Mouse (Mus musculus) inflammation-experienced regulatory T-cells, adult 6 months (primary cell): ENCODE measurements at regions not wholly inside any gene's neighbourhood (a gene's known extent, or its start where the extent isn't known, plus 50 kb on each side); places are given as distances from the start of the nearest gene placed in this dataset.

Experiments used
- ATAC-seq: one replicate; pipeline ENCODE4 v1.8.0; 2017

DNA sequence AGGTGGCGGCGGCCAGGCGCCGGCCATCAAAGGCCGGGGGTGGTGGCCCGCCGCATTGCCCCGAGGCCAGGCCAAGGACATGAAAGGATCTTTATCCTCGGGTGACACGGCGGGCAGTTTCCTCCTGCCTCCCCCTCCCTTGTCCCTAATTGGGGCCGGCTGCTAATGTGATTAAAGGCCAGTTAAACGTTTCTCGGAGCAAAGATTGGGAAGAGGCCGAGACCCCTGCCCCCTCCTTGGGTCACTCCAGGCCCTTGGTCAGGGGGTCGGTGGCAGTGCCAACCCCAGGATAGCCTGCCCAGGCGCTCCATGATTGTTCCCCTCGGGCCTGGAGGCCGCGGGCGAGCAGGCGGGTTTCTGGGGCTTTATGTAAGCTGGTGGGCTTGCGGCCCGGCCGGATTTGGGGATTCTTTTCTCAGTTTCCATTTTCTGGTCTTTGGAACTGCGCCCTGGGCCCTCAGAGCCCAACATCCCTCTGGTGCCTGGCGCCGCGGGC lies 90.7 kb upstream of the Dio3 start:
- ATAC-seq: no peak

DNA sequence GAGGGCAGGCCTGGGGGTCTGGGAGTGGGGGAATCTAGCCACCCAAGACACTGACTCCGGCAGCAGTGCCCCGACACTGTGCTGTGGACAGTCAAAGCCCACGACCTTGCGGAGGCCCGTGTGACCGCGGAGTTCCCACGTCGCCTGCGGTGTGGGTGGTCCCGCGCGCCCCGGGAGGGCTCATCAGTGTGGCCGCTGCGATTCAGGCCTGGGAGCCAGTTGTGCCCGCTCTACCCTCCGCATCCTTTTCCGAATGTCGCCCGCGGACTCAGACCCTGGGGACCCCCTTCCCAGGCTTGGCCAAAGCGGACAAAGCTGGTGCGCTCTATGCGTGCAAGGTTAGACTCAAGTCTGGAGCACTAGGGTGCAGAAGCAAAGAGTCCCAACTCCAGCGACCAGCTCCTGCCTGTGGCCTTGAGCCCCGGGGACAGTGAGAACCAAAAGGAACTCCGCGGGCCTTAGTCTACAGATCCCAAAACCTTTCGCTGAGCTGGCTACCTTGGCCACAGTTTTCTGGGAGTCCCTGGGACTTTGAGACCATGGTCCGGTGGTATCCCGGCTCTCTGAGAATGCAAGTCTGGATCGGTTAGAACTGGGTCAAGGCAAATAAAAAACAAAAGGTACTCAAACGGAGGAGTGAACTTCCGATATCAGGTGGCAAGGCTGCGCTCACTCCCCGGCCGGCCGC lies 90.1 kb upstream of the Dio3 start:
- no peak for ATAC-seq

DNA sequence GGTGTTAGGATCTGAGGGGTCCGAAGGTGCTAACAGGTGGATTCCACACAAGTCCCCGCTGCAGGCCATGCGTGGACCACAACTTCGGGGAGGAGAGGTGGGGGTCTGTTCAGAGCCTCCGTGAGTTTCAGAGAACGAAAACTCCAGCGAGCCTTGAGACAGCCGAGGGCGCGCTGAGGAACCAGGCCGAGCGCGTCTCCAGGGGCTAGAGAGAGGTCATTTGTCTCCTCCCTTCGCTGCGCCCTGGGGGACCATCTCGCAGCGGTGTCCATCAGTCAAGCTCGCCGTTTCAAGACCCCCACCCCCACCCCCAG lies 89.6 kb upstream of the Dio3 start:
- no peak for ATAC-seq

DNA sequence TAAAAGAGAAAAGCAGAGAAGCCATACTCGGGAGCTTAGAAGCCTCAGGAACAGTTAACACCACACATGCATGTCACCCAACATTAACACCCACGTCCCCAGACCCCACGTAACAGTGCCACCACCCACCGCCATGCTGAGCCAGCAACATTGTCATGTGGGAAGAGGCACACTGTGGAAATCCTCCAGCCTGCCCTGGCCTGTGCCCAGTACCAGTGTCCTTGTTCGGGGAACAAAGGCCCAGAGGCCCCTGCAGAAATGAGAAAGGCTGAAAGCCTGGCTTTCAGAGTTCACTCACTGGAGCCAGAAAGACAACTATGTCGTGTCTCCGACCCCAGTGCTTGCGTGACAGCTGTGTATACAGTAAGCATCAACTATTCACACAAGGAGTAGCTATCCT lies 86.7 kb upstream of the Dio3 start:
- ATAC-seq: no peak

DNA sequence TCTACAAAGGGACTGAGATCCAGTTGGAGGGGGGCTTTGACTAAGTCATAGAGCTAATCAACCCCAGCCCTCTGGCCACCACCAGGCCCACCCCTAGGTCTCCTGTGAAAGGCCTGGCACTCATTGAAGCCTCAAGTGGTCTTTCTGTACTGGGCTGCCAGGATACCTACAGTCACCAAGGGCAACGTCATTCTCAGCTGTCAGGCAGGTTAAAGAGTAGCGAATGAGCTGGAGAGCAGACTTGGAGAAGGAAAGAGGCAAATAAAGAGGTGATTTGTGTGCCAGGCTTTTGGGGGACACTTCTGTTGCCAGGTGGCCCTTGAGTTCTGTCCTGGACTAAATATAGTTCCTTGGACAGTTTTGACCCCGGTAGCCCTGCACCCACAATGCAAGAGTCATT lies 81.5 kb upstream of the Dio3 start:
- ATAC-seq: no peak

DNA sequence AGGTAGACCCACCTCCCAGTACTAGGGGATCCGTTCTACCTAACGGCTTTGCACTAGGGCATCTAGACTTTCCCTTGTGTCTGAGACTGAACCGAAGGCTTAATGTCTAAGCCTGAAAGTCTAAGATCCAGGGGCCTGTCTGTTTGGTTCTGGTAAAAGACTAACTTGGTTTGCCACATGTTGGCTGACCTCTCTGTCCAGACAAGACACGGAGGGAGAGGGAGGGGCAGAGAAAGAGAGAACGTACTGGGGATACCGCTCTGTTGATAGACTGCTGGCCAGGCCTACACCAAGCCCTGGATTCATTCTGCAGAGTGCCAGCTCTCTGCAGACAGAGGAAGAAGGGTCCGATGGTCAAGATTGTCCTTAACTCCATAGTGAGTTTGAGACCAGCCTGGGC lies 78.4 kb upstream of the Dio3 start:
- ATAC-seq: no peak

GRCm38 (mm10) chr12:110200887-110201286 lies 78.0 kb upstream of the Dio3 start:
- no peak for ATAC-seq

DNA sequence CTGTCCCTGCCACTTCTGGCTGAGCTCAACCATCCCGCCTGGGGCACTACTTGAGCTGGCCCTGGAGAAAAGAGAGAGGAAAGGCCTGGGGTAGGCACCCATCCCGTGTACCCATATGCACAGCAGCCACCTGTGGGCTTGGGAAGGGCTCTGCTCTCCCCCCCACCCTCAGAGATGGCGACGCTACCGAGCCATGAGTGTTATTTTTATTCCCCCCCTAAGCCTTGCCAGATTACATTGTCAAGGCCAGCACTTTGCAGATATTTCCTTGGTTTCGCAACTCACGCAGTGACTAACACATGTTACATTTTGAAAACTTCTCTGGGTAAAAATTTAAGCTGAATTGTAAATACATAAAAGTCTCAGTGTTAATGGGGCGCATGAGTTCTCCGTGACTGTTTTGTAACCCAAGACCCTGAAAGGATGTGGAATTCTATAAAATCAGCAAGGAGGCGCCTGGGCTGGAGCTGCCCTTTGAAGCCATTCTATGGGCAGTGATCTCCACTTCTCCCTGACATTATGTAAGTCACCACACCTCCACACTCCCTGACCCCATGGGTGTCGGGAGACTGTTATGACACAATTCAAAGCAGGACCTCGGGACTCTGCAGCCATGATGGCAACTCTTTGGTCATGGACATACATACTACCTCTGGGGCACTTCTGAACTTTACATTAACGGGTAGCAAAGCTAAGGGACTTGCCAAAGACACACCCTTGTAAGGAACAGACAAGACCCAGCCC lies 75.4 kb upstream of the Dio3 start:
- ATAC-seq: no peak

GRCm38 (mm10) chr12:110204246-110204989 lies 74.5 kb upstream of the Dio3 start:
- ATAC-seq: no peak

- no peak for ATAC-seq
These were observed 72.6 kb upstream of the Dio3 start for GRCm38 (mm10) chr12:110206271-110206670.

DNA sequence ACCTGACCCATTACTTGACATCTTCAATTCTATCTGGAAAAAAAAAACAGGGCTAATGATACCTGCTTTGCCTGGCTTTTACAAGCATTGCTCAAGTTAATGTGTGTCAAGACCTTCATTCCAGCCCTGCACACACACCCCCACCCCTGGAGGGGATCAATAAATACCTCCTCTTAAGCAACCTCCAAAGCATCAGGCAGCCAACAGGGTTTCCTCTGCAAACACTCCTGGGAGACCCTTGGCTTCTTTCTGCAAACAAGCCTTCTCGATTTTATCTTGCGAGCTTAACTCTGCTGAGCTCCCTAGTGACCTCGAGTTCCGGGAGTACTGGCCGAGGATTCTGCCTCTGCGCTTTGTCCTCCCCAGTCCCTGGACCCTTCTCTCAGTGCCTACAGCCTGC lies 72.1 kb upstream of the Dio3 start:
- ATAC-seq: no peak

DNA sequence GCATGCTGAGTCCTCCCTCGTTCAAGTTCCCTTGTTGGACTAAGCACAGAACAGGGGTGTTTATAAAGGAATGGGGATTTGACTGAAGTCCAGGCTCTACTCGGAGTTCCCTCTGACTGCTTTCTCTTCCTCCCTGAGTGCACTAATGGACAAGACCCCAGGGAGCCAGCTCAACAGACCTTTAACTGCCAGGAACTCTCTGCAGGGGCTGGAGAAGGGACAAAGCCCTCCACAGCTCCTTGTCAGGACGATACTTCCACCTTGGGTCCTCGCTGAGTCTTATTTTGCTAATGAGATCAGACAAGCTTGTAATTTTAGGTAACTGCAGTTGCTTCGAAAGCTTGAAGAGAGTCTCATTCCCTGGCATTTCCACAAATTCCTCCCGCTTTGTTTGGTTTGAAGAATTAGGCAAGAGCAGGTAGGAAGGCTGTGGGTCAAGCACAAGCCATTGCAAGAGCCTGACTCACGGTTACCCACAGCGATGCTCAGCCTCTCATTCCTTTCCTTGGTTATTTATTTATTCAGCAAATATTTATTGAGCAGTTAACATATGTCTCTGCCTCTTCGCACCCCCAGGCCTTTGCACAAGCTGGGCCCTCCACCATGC lies 71.5 kb upstream of the Dio3 start:
- no peak for ATAC-seq

- no peak for ATAC-seq
These were observed 66.2 kb upstream of the Dio3 start for GRCm38 (mm10) chr12:110212716-110213115.

DNA sequence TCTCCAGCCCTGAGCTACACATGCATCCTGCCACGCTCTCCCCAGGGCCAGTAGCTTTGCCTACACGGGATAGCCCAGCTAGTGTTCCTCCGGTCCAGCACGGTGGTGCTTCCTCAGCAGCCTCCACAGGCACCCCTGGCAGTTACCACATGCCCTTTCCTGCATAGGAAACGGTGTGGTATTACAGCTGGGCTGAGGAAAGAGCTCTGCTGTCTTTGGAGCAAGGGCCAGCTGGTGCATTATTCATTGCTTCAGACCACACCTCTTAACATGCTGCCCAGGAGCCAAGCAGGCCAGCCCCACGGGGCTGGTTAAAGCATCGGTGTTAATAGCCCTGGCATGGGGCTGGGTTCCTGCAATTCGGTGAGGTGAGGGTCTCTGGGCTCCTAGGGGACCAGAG lies 64.0 kb upstream of the Dio3 start:
- no peak for ATAC-seq

GRCm38 (mm10) chr12:110215311-110215710 lies 63.6 kb upstream of the Dio3 start:
- ATAC-seq: no peak

DNA sequence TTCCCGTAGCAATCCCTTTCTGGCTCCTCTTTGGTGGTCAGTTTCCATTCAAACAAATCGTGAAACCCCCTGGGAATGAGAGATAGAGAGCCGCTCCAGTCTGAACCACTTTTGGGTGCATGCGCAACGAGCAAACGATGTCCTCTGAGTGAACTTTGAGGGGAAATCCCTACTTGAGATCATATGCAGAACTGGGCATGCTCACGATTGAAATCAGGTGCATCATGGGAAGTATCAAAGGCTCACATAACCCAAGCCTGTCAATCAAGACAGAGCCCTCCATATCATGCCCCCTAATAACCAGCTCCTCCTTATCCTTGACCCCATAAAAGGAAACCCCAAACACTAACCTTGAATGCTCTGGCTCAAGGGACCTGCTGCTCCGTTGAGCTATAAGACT lies 59.1 kb upstream of the Dio3 start:
- peak; percentile 77 for ATAC-seq

DNA sequence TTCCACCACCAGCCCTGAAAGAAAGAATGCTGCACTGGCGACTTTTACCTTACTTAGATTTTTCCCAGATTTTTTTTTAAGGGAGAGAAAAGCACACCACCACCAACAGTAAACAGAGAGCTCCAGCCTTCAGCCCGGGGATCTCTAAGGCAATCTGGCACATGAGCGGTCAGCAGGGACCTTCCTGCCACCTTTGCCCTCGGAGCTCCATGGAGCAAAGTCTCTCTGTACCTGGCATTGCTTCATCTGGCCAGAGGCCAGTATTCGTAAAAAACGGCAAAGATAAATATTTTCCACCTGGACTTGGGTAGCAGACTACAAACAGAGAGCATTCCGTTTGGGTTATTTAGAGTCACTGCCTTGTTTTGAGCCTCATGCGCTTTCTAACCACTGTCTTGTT lies 58.4 kb upstream of the Dio3 start:
- ATAC-seq: no peak

DNA sequence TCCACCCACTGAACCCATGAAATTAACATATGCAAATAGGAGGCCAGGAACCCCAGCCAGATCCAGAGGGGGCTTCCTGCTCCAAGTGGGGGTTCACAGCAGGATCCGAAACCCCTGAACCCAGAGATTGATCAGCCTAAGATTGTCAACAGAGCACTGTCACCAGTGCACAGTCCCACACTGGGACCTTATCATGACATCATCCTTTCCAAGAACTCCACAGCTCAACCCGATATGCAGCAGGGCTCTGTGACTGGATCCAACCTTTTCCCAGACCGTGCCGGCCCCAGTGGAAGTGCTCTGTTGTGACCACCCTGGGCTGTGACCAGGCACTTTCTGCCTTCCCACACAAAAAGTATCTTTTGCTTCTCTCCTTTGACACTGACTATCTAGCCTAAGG lies 57.7 kb upstream of the Dio3 start:
- no peak for ATAC-seq

DNA sequence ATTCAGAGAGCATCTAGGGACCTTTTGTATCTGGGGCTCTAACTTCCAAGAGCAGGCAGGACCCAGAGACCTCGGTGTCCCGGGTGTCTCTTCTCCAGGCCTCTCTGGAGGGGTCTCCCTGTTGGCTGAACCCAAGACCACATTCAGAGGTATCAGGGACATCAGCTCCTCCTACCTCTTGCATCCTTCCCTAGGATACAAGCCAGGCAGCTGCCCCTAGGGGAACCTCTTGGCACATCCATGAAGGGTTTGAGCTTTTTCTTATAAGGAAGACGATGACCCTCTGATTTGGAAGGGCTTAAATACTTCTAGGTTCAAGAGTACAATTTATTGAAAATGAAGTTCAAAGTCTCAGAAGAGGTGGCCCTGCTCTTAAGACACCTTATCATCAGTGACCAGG lies 57.2 kb upstream of the Dio3 start:
- no peak for ATAC-seq

DNA sequence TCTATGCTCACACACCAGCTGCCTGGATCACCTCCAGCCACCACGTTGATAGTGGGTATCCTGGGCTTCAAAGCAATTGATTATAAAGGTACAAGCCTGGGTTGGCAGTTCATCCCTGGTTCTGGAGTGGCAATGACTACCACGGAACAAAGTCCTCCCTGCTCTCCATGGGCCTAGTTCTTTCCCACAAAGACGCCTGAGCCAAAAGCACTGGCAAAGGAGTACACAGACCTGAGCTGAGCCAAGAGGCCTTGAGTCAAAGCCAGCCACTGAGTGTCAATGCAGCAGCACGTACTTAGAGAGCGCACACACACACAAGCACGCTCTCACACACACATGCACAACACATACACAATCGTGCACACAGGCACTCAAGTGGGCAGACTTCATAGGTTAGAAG lies 54.6 kb upstream of the Dio3 start:
- ATAC-seq: no peak

GRCm38 (mm10) chr12:110228011-110228411 lies 50.9 kb upstream of the Dio3 start:
- ATAC-seq: no peak
